Mouse (Mus musculus): Measurements from ENCODE around the gene Kif26a.

DNA sequence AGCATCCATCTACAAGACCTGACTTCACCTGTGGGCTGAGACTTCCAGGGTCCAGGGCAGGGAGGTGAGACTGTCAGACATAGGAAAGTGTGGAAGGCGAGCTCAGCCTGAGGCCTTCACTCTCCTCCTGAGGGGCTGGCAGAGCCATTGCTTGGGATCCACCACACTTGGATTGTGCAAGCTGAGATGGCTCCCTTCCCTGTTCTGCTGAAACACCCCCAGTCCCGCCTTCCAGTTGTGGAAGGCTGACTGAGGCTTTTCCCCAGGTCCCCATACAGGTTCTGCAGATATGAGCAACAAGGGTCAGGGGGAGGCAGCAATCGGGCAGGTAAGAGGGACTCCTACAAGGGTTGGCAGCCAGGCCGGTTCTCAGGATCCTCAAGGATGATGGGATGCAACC is 17.5 kb upstream of the Kif26a start:
- no peak for TF ChIP-seq POLR2A (IDR thresholded peaks at IDR 0.05; ENCODE audit: extremely low read depth, insufficient read depth, low read length)
- no peak for TF ChIP-seq CTCF (IDR thresholded peaks at IDR 0.05; ENCODE audit: low read depth, low read length)

Measured in liver, adult 2 months (tissue).